Mouse (Mus musculus) neural tube, embryonic 15.5 days (tissue): ENCODE measurements at regions not wholly inside any gene's neighbourhood (a gene's known extent, or its start where the extent isn't known, plus 50 kb on each side); places are given as distances from the start of the nearest gene placed in this dataset.

Experiments
- ATAC-seq: fragments of 200-750 bp; cut with Nextera tagmentation; 2 replicates; pipeline ENCODE4 v1.8.0; 2017; ENCODE audit warnings: mild to moderate bottlenecking, moderate TSS enrichment, moderate library complexity; ENCODE audit not compliant: low FRiP score
- H3K27ac ChIP-seq: fragments of 300-500 bp; sonication (generic); replicated peaks from 2 replicates; pipeline ENCODE4 v1.5.1; 2015; ENCODE audit warnings: mild to moderate bottlenecking, inconsistent platforms
- H3K27me3 ChIP-seq: fragments of 300-500 bp; sonication (generic); replicated peaks from 2 replicates; pipeline ENCODE4 v1.6.1; 2015; ENCODE audit warnings: inconsistent platforms
- H3K36me3 ChIP-seq: fragments of 300-500 bp; sonication (generic); 2 replicates; pipeline ENCODE4 v1.6.1; 2015; ENCODE audit warnings: inconsistent platforms
- H3K4me1 ChIP-seq: fragments of 300-500 bp; sonication (generic); 2 replicates; pipeline ENCODE4 v1.6.1; 2015; ENCODE audit warnings: inconsistent platforms
- H3K4me2 ChIP-seq: fragments of 300-500 bp; sonication (generic); 2 replicates; pipeline ENCODE4 v1.6.1; 2015; ENCODE audit warnings: inconsistent platforms, mild to moderate bottlenecking, moderate library complexity
- H3K4me3 ChIP-seq: fragments of 300-500 bp; sonication (generic); replicated peaks from 2 replicates; pipeline ENCODE4 v1.5.1; 2015; ENCODE audit warnings: mild to moderate bottlenecking, inconsistent platforms
- H3K9ac ChIP-seq: fragments of 300-500 bp; sonication (generic); replicated peaks from 2 replicates; pipeline ENCODE4 v1.6.1; 2015; ENCODE audit warnings: mild to moderate bottlenecking, inconsistent platforms
- H3K9me3 ChIP-seq: fragments of 300-500 bp; sonication (generic); replicated peaks from 2 replicates; pipeline ENCODE4 v1.6.1; 2016; ENCODE audit warnings: inconsistent platforms
- WGBS: fragments of 180-500 bp; shearing (Covaris S2); methylation state at CpG from one replicate; pipeline ENCODE4 v1.1.7; 2015; ENCODE audit warnings: mixed read lengths; 5-methylcytosine and 5-hydroxymethylcytosine counted together

DNA sequence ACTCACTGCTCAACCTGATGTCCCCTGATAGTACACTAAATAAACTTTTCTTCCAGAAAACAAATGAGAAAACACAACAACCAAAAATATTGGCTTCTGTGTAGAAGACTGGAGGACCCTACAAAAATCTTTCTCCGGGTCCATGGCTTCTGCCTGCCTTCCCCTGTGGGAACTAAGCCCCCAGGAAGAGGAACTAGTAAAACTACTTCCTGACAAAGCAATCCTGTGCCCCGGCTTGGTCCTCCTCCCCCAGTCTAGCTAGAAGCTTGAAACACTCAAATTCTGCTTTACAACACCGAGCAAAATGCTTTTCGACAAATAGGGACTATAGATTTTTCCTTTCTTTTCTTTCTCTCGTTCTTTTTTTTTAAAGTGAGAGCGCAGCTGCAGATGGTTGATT is 51.3 kb upstream of the Mki67 start:
- 58% methylated on average over 6 of the region's 6 CpGs for WGBS

DNA sequence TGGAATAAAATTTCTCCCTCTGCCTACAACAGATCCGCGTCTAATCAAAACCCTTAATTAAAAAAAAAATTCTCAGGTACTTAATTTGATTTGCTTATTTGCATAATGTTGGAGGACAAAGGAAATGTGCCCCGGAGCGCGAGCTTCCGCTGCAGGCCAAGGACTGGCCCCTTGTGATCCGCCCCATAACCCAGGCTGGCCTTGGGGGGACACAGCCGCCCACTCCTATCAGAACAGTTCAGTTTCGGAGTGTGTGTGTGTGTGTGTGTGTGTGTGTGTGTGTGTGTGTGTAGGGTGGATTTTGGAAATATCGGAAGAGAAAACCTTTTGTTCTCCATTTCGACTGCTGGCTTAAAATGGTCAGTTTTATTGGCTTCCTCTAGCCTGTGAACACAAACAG is 51.9 kb upstream of the Mki67 start:
- peaks cover 27% of the 10 kb centered on the region for H3K4me1 ChIP-seq
- ATAC-seq, result no peak
- no peak overlapping the region for H3K4me2 ChIP-seq
- H3K9me3 ChIP-seq, result no peaks in the 10 kb centered on the region
- H3K27ac ChIP-seq, result peak overlapping the region; percentile 71
- no peak overlapping the region for H3K4me3 ChIP-seq
- H3K36me3 ChIP-seq, result no peaks in the 10 kb centered on the region
- H3K27me3 ChIP-seq, result no peaks in the 10 kb centered on the region
- 47% methylated on average over 11 of the region's 11 CpGs for WGBS
- H3K9ac ChIP-seq, result no peak overlapping the region

More for the DNA sequence above, 51.3 kb upstream of the Mki67 start:
- H3K4me3 ChIP-seq, result no peak overlapping the region
- peak overlapping the region; percentile 71 for H3K27ac ChIP-seq
- no peaks in the 10 kb centered on the region for H3K36me3 ChIP-seq
- no peak for ATAC-seq
- H3K9me3 ChIP-seq, result no peaks in the 10 kb centered on the region
- no peaks in the 10 kb centered on the region for H3K27me3 ChIP-seq
- H3K4me2 ChIP-seq, result no peak overlapping the region
- H3K9ac ChIP-seq, result no peak overlapping the region
- peaks cover 27% of the 10 kb centered on the region for H3K4me1 ChIP-seq

DNA sequence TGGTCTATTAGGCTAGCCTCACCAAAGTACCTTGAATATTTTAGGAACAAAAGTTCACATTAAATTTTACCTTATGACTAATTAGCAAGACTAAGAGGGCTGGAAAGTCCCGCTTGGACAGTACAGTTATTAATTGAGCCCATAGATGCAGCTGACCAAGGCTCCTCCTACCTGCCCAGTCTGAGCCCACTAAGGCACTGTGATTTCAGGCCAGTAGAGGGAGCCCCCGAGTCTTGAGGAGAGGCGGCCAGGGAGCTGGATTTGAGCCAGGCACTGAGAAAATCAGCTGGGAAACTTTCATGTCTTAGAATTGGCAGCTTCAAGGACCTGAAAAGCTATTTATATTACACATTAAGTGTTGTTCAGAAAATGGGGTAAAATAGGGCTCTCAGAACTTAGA is 52.4 kb upstream of the Mki67 start:
- peak; percentile 80 for ATAC-seq
- Histone ChIP-seq H3K4me2 (no peak overlapping the region), H3K9ac (no peak overlapping the region), H3K27ac (peak overlapping the region; percentile 71), H3K4me3 (no peak overlapping the region), H3K4me1 (peaks cover 27% of the 10 kb centered on the region), H3K36me3 (no peaks in the 10 kb centered on the region), H3K27me3 (no peaks in the 10 kb centered on the region), H3K9me3 (no peaks in the 10 kb centered on the region)
- 6% methylated on average over 3 of the region's 3 CpGs for WGBS

DNA sequence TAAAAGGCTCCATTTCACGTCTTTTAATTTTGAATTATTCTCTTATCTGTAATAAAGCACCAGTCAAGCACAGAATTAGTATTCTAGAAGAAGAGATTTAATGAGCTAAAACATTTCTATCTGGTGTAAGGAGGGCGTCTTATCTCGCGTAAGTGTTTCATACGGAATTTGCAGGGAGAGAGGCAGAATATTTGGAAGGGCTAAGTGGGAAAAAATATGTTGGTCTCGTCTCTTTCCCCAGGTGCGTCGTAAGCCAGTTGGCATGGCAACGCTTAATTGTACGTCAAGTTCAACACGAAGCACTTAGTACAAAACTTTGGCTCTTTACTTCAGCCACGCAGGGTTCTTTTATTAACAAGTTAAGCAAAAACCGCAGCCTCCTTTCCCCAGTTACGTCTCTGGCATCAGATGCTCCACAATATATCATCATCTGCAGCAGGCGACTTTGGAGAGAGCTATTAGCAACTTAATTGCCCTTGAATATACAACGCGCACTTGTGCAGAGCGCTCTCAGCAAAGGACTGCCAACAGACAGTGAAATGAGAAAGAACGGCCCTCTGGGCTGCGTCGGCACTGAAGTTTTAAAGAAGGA is 53.0 kb upstream of the Mki67 start:
- Histone ChIP-seq H3K4me3 (no peak overlapping the region), H3K4me1 (peaks cover 27% of the 10 kb centered on the region), H3K27ac (peak overlapping the region; percentile 61), H3K9me3 (no peaks in the 10 kb centered on the region), H3K27me3 (no peaks in the 10 kb centered on the region), H3K4me2 (peak overlapping the region; percentile 39), H3K36me3 (no peaks in the 10 kb centered on the region), H3K9ac (no peak overlapping the region)
- peak; percentile 63 for ATAC-seq
- WGBS, result 19% methylated on average over 21 of the region's 21 CpGs

DNA sequence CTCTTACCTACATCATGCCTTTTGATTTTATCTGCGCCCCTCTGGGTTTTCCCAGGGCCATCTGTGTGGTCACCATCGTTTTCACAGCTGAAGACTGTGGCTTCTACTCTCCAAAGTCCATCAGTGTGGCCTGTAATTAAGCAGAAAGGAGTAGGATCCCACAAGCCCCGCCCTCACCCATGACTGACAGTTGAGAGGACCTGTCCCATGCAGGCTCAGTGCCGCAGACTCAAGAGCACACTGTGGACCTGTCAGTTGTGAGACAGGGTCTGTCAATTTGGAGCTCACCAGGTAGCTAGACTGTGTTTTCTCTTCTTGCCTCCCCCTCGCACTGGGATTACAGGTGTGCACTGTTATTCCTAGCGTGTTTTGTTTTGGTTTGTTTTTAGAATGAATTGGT is 53.9 kb upstream of the Mki67 start:
- 73% methylated on average over 6 of the region's 6 CpGs for WGBS
- H3K4me2 ChIP-seq, result no peak overlapping the region
- H3K27me3 ChIP-seq, result no peaks in the 10 kb centered on the region
- no peak overlapping the region; the same call in 1 of the 2 replicates for H3K9ac ChIP-seq
- H3K9me3 ChIP-seq, result no peaks in the 10 kb centered on the region
- no peak for ATAC-seq
- no peaks in the 10 kb centered on the region for H3K36me3 ChIP-seq
- peak overlapping the region; percentile 61; the same call in 1 of the 2 replicates for H3K27ac ChIP-seq
- peaks cover 27% of the 10 kb centered on the region for H3K4me1 ChIP-seq
- H3K4me3 ChIP-seq, result no peak overlapping the region

DNA sequence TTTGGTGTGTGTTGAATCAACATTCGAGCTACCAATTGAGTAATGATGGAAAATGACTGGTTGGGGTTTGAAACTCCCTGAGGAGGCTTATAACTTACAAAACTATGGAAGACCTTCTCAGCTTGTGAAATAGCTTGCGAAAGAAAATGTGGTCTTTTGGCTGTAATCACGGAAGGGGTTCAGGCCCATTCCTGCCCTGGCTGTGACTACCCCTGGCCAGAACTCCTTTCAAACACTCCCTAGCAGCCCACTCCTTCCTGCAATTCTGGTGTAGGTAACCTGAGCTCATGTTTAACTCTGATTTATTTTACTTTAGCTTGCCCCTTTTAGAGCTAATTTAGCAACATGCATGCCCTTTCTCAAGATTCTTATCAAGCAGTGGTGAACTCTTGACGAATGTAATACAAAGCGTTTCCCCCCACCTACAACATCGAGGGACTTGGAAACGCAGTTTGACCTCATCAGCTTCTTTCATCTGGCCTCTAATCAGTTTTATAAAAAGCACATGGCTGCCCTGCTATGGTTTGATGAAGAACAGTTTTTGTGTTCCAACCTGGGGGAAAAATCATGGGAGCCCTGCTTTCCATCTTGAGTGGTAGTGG is 59.8 kb upstream of the Mki67 start:
- Histone ChIP-seq H3K36me3 (no peaks in the 10 kb centered on the region), H3K27me3 (no peaks in the 10 kb centered on the region), H3K9ac (no peak overlapping the region), H3K27ac (no peak overlapping the region), H3K4me1 (0 out of 2 replicates have a peak, but pooled peaks cover 3% of the 10 kb centered on the region), H3K9me3 (no peaks in the 10 kb centered on the region), H3K4me2 (no peak overlapping the region), H3K4me3 (no peak overlapping the region)
- 84% methylated on average over 7 of the region's 7 CpGs for WGBS
- no peak for ATAC-seq

DNA sequence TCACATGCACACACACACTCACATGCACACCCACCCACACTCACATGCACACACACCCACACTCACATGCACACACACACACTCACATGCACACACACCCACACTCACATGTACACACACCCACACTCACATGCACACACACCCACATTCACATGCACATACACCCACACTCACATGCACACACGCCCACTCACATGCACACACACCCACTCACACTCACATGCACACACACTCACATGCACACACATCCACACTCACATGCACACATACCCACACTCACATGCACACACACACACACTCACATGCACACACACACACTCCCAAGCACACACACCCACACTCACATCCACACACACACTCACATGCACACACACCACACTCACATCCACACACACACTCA is 74.0 kb upstream of the Mki67 start:
- Histone ChIP-seq H3K4me2 (no peak overlapping the region), H3K4me3 (no peak overlapping the region), H3K27me3 (no peaks in the 10 kb centered on the region), H3K9ac (no peak overlapping the region), H3K9me3 (no peaks in the 10 kb centered on the region), H3K27ac (no peak overlapping the region), H3K4me1 (0 out of 2 replicates have a peak, but pooled peaks cover 2% of the 10 kb centered on the region), H3K36me3 (no peaks in the 10 kb centered on the region)
- no peak for ATAC-seq
- 88% methylated on average over 1 of the region's 1 CpGs for WGBS

DNA sequence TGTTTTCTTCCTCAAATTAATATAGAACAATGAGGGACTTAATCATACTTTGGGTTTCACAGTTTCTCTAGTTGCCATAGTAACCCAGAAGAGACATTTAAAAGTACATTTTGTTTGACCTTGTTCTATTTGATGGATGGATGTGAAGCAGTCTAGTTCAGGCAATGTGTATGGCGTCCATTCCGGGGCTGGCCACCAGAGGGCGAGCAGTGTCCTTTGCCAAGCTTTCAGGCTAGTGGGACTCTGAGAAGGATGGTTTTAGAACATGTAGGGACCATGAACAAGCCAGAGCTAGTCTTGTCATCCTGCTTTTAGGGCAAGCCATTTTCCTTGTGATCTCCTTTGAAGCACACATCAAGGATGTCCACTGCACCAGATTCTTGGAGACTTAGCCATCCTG is 74.8 kb upstream of the Mki67 start:
- 0% methylated on average over 3 of the region's 3 CpGs for WGBS
- no peak overlapping the region for H3K27ac ChIP-seq
- H3K4me1 ChIP-seq, result 0 out of 2 replicates have a peak, but pooled peaks cover 5% of the 10 kb centered on the region
- H3K4me2 ChIP-seq, result no peak overlapping the region
- no peaks in the 10 kb centered on the region for H3K9me3 ChIP-seq
- H3K9ac ChIP-seq, result no peak overlapping the region
- no peak overlapping the region for H3K4me3 ChIP-seq
- no peaks in the 10 kb centered on the region for H3K27me3 ChIP-seq
- no peaks in the 10 kb centered on the region for H3K36me3 ChIP-seq
- ATAC-seq, result no peak

DNA sequence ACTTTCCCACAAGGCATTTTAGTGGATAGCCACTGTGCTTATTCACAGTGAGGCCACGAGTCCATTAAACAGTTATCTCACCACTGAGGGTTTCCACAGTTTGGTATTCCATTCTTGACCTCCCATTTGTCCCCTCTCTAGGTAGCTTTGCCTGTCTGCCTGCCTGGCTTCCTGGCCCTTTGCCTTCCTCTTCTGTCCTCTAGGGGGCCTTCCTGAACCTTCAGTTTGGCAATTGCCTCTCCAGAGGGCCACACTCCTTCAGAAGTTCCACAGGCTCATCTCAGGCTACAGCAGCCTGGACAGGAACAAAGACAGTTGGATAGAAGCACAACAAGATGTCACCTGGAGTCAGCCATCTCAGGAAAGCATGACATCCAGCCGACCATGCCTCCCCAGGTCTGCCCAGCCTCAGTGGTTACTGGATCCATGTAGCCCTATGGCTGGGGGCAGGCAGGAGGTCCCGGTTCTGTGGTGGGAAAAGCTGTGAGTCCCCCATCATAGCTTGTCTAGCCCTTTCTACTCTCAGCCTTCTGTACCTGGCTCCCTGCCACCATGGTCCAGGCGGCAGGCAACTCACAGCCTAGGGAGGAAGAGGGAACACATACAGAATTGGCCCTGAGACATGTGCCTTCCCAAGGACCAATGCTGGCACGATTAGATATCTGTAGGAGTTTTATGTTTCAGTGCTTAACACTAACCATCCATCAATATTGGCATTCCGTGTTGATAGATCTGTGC is 76.0 kb upstream of the Mki67 start:
- Histone ChIP-seq H3K4me1 (0 out of 2 replicates have a peak, but pooled peaks cover 5% of the 10 kb centered on the region), H3K4me2 (no peak overlapping the region), H3K4me3 (no peak overlapping the region), H3K27ac (no peak overlapping the region), H3K9me3 (no peaks in the 10 kb centered on the region), H3K27me3 (no peaks in the 10 kb centered on the region), H3K36me3 (no peaks in the 10 kb centered on the region), H3K9ac (no peak overlapping the region)
- WGBS, result 70% methylated on average over 6 of the region's 6 CpGs
- no peak for ATAC-seq

DNA sequence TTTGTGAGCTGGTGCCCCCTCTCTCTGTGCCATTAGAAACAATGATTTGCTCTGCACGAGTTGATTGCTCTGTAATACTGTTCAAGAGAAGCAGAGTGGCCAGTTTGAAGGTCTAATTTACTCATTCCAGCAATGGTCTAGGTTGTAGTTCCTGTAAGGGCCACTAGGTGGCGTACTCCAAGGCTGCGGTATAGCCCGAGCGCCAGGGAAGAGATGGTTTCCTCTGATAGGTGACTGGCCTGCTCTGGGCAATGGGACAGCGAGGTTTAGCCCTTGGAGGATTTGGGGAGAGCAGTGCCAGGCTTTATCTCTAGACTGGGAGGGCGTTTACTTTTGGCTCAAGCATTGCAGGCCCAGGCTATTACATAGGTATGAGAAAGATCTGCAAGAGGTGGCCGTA is 76.8 kb upstream of the Mki67 start:
- Histone ChIP-seq H3K4me3 (no peak overlapping the region), H3K9ac (no peak overlapping the region), H3K9me3 (no peaks in the 10 kb centered on the region), H3K36me3 (no peaks in the 10 kb centered on the region), H3K27ac (no peak overlapping the region), H3K4me2 (no peak overlapping the region), H3K4me1 (0 out of 2 replicates have a peak, but pooled peaks cover 5% of the 10 kb centered on the region), H3K27me3 (no peaks in the 10 kb centered on the region)
- WGBS, result 33% methylated on average over 8 of the region's 8 CpGs
- ATAC-seq, result no peak

DNA sequence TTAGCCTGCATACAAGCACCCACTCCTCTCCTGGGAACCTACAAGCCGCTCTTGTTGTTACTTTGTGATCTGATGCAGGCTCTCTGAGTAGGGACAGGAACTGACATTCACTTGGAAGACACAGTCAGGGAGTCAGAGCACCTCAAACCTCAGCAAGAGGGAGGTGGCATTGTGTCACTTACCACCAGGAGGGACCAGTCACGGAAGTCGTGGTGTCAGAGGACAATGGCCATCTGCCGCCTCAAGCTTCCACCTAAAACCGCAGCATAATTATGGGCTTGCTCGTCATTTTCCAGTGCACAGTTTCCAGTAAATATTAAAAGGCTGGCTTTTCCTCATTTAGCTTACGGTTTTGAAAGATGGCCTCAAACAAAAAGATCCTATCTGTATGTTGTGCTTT is 78.1 kb upstream of the Mki67 start:
- no peak overlapping the region for H3K4me2 ChIP-seq
- no peaks in the 10 kb centered on the region for H3K27me3 ChIP-seq
- ATAC-seq, result no peak
- H3K4me1 ChIP-seq, result 0 out of 2 replicates have a peak, but pooled peaks cover 5% of the 10 kb centered on the region
- 35% methylated on average over 7 of the region's 7 CpGs for whole genome bisulfite sequencing
- no peaks in the 10 kb centered on the region for H3K36me3 ChIP-seq
- no peak overlapping the region for H3K27ac ChIP-seq
- no peak overlapping the region for H3K9ac ChIP-seq
- H3K4me3 ChIP-seq, result no peak overlapping the region
- H3K9me3 ChIP-seq, result no peaks in the 10 kb centered on the region

DNA sequence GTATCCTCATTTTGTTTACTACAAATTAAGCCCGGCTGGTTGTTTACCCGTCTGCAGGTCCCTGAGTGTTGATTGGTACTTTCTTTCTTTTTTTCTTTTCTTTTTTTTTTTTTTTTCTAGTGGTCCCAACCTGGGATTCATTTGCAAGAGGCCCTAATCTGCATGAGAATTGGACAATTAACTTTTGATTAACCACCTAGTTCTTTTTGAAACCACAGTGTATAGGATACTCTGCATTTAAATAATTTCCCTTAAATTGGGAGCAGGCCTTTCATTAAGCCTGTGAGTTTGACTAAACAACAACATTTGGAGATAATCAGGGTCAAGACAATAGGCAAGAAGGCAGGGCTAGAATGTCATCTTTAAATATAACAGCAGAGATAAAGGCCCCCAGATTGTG is 78.5 kb upstream of the Mki67 start:
- WGBS, result 36% methylated on average over 2 of the region's 2 CpGs
- Histone ChIP-seq H3K4me2 (no peak overlapping the region), H3K9me3 (no peaks in the 10 kb centered on the region), H3K27ac (no peak overlapping the region), H3K27me3 (no peaks in the 10 kb centered on the region), H3K9ac (no peak overlapping the region), H3K4me3 (no peak overlapping the region), H3K4me1 (0 out of 2 replicates have a peak, but pooled peaks cover 5% of the 10 kb centered on the region), H3K36me3 (no peaks in the 10 kb centered on the region)
- no peak for ATAC-seq
